32 mouse cellular contexts compared by ENCODE assay signal in genomic region chr1:172352453-172352852, GRCm38 (mm10). TPM values are rescaled to one million over a fixed set of nuclear protein-coding genes. Genes with fewer than 3 reads are reported as not detected.
DNase-seq lines count a peak whose midpoint lies in the region; ATAC-seq and TF ChIP-seq lines count a peak whose summit lies in the region.
"Had no signal": no experiment of that assay in that cellular context is flagged by ENCODE, and none has a peak within 500 bp of the region (broad histone marks: within the 10 kb centered on the region; RNA-seq: fewer than 3 reads in every experiment).

No protein-coding gene starts in this region.

- no peak overlapping the region for H3K4me3 ChIP-seq in forebrain, embryonic 10.5 days
- no peak overlapping the region for H3K4me3 ChIP-seq in forebrain, embryonic 16.5 days (replicated peaks; ENCODE audit: low read length)
- H3K4me3 ChIP-seq in kidney, postnatal 0 days (replicated peaks; ENCODE audit: low read depth, low read length) = no peak overlapping the region
- no peak overlapping the region for H3K4me3 ChIP-seq in macrophage (ENCODE audit: inconsistent target)
- H3K4me3 ChIP-seq: embryonic facial prominence, embryonic 13.5 days; heart, embryonic 13.5 days; intestine, embryonic 15.5 days; lung, embryonic 15.5 days had no signal

- no peak overlapping the region for H3K4me2 ChIP-seq in forebrain, embryonic 16.5 days (ENCODE audit: low read length)
- H3K4me2 ChIP-seq in kidney, postnatal 0 days (ENCODE audit: low read length) = no peak overlapping the region
- H3K4me2 ChIP-seq: embryonic facial prominence, embryonic 13.5 days; heart, embryonic 13.5 days; intestine, embryonic 15.5 days; liver, embryonic 11.5 days; lung, embryonic 15.5 days had no signal

- H3K27me3 ChIP-seq in forebrain, embryonic 10.5 days (ENCODE audit: poor library complexity, severe bottlenecking) = peaks cover 51% of the 10 kb centered on the region
- no peaks in the 10 kb centered on the region for H3K27me3 ChIP-seq in forebrain, embryonic 16.5 days (replicated peaks; ENCODE audit: control insufficient read depth, insufficient read depth, low read length)
- no peaks in the 10 kb centered on the region for H3K27me3 ChIP-seq in kidney, postnatal 0 days (ENCODE audit: insufficient read depth, low read length)

- peak overlapping the region; percentile 96 for H3K27ac ChIP-seq in forebrain, embryonic 10.5 days
- H3K27ac ChIP-seq in forebrain, embryonic 16.5 days (ENCODE audit: low read length) = no peak overlapping the region
- H3K27ac ChIP-seq in kidney, postnatal 0 days = peak overlapping the region; percentile 55; the same call in 1 of the 2 replicates
- 0 out of 2 replicates have a peak overlapping the region, but pooled peaks have one; percentile 14 for H3K27ac ChIP-seq in macrophage
- H3K27ac ChIP-seq: embryonic facial prominence, embryonic 13.5 days; heart, embryonic 13.5 days; hindbrain, postnatal 0 days; intestine, embryonic 15.5 days; lung, embryonic 15.5 days had no signal

- no peak overlapping the region for H3K9ac ChIP-seq in forebrain, embryonic 16.5 days (replicated peaks; ENCODE audit: low read depth, low read length)
- H3K9ac ChIP-seq in kidney, postnatal 0 days (ENCODE audit: low read depth, low read length) = no peak overlapping the region
- H3K9ac ChIP-seq: embryonic facial prominence, embryonic 13.5 days; forebrain, postnatal 0 days; heart, embryonic 13.5 days; intestine, embryonic 15.5 days; lung, embryonic 15.5 days had no signal

- WGBS in forebrain, embryonic 10.5 days = 87% methylated on average over 3 of the region's 3 CpGs
- 87% methylated on average over 3 of the region's 3 CpGs for WGBS in forebrain, embryonic 16.5 days
- 86% methylated on average over 3 of the region's 3 CpGs for WGBS in kidney, postnatal 0 days
- WGBS in macrophage (ENCODE audit: missing documents) = 14% methylated on average over 3 of the region's 3 CpGs

- no peak for TF ChIP-seq CTCF in kidney, postnatal 0 days (IDR thresholded peaks at IDR 0.05; ENCODE audit: low read depth)

- peaks cover 94% of the 10 kb centered on the region for H3K4me1 ChIP-seq in forebrain, embryonic 10.5 days
- peaks cover 24% of the 10 kb centered on the region for H3K4me1 ChIP-seq in forebrain, embryonic 16.5 days (replicated peaks; ENCODE audit: control insufficient read depth, insufficient read depth, low read length)
- H3K4me1 ChIP-seq in kidney, postnatal 0 days (replicated peaks; ENCODE audit: insufficient read depth, low read length) = peaks cover 7% of the 10 kb centered on the region; the same call in 1 of the 2 replicates
- H3K4me1 ChIP-seq: intestine, embryonic 15.5 days had no signal

- H3K9me3 ChIP-seq in forebrain, embryonic 10.5 days = no peaks in the 10 kb centered on the region
- no peaks in the 10 kb centered on the region for H3K9me3 ChIP-seq in forebrain, embryonic 16.5 days (ENCODE audit: control insufficient read depth, low read length)
- no peaks in the 10 kb centered on the region for H3K9me3 ChIP-seq in kidney, postnatal 0 days (replicated peaks; ENCODE audit: low read length)
- H3K9me3 ChIP-seq: embryonic facial prominence, embryonic 13.5 days; G1E; heart, embryonic 13.5 days; intestine, embryonic 15.5 days; lung, embryonic 15.5 days had no signal

- no peaks in the 10 kb centered on the region for H3K36me3 ChIP-seq in forebrain, embryonic 10.5 days (replicated peaks)
- no peaks in the 10 kb centered on the region for H3K36me3 ChIP-seq in forebrain, embryonic 16.5 days (ENCODE audit: control insufficient read depth, insufficient read depth)
- H3K36me3 ChIP-seq in kidney, postnatal 0 days (ENCODE audit: insufficient read depth, low read length) = no peaks in the 10 kb centered on the region
- H3K36me3 ChIP-seq in macrophage (ENCODE audit: inconsistent target) = no peaks in the 10 kb centered on the region
- H3K36me3 ChIP-seq: embryonic facial prominence, embryonic 13.5 days; G1E; heart, embryonic 13.5 days; intestine, embryonic 15.5 days; lung, embryonic 15.5 days had no signal

- no peaks in the 10 kb centered on the region for H3K79me2 ChIP-seq in macrophage (ENCODE audit: inconsistent target)

- ATAC-seq in forebrain, embryonic 16.5 days = no peak
- no peak for ATAC-seq in kidney, postnatal 0 days (replicated peaks; ENCODE audit: low FRiP score, low read depth)
- ATAC-seq: forebrain, postnatal 0 days; hindbrain, postnatal 0 days; intestine, embryonic 15.5 days; midbrain, embryonic 16.5 days had no signal

- DNase-seq in forebrain, embryonic 10.5 days (ENCODE audit: extremely low spot score, low spot score) = no peak
- no peak for DNase-seq in kidney, postnatal 0 days (ENCODE audit: low spot score)
- no peak for DNase-seq in kidney, adult 8-10 months
- peak; percentile 34 for DNase-seq in 416B (ENCODE audit: low read depth)
- DNase-seq in thymus, postnatal 36 days = no peak
- DNase-seq in c-Kit-positive CD71-positive TER-119-positive erythroid progenitor cells, embryonic 14.5 days (ENCODE audit: low spot score) = no peak
- DNase-seq: adrenal gland, adult 8-10 months; cerebellum, adult 11-12 months; cerebellum, adult 9-11 months; forebrain, postnatal 0 days; heart, postnatal 10 days; kidney, postnatal 25 days; lung, postnatal 36 days; right cerebral cortex, postnatal 25 days; spleen, adult 18-20 months; thymus, postnatal 25 days had no signal

RNA-seq across cellular contexts. Expression of gene Kcnj10, which starts 11.4 kb away (rescaled TPM):
- polyA plus RNA-seq in forebrain, embryonic 10.5 days (2016; fragmentation: Nextera tagmentation; extraction: Ambion mirVana) = 0.46 and 0.47 TPM in 2 replicates
- polyA plus RNA-seq in forebrain, embryonic 16.5 days (2015; fragmentation: Nextera tagmentation; extraction: Ambion mirVana) = 2.1 and 2.2 TPM in 2 replicates
- polyA plus RNA-seq in kidney, postnatal 0 days (2015; fragmentation: Nextera tagmentation; extraction: Ambion mirVana) = 3.3 and 4.2 TPM in 2 replicates
- under 1 TPM in 3 of 26 experiments, not detected in 23; 0.10 to 0.13 (median 0.12) TPM for total RNA-seq in macrophage (2018; cell fraction: chromatin; rRNA removed)
- total RNA-seq in macrophage (2018; cell fraction: cytosol; rRNA removed) = under 1 TPM; 0.08 to 0.67 (median 0.20) TPM
- under 1 TPM in 22 of 26 experiments, not detected in 4; 0.11 to 0.51 (median 0.24) TPM for total RNA-seq in macrophage (2018; cell fraction: nucleus; rRNA removed)
- polyA plus RNA-seq in macrophage (2018) = 0.28 to 1.9 TPM (median 0.66 TPM) in 3 replicates
- total RNA-seq: neutrophil, adult 5-6 weeks had no signal
- polyA plus RNA-seq: G1E; heart, embryonic 13.5 days had no signal

RNA-seq across cellular contexts. Expression of gene Kcnj9, which starts 23.3 kb away (rescaled TPM):
- polyA plus RNA-seq in forebrain, embryonic 10.5 days (2016; fragmentation: Nextera tagmentation; extraction: Ambion mirVana) = 0.17 and 0.43 TPM in 2 replicates
- 2.6 and 4.2 TPM in 2 replicates for polyA plus RNA-seq in forebrain, embryonic 16.5 days (2015; fragmentation: Nextera tagmentation; extraction: Ambion mirVana)
- polyA plus RNA-seq in kidney, postnatal 0 days (2015; fragmentation: Nextera tagmentation; extraction: Ambion mirVana) = 0.03 and 0.06 TPM in 2 replicates
- total RNA-seq in macrophage (2018; cell fraction: chromatin; rRNA removed) = under 1 TPM in 5 of 26 experiments, not detected in 21; 0.17 to 0.40 (median 0.33) TPM
- total RNA-seq in macrophage (2018; cell fraction: cytosol; rRNA removed) = under 1 TPM in 1 of 26 experiments, not detected in 25; 0.03 TPM
- under 1 TPM in 6 of 26 experiments, not detected in 20; 0.24 to 0.59 (median 0.31) TPM for total RNA-seq in macrophage (2018; cell fraction: nucleus; rRNA removed)
- polyA plus RNA-seq in macrophage (2018) = 0.06 to 0.33 TPM in 2 of 3 replicates, not detected in the other
- total RNA-seq: G1E; gastrocnemius, adult 8-10 months; gastrocnemius, postnatal 4 days; heart, adult 8-10 months; heart, postnatal 10 days; neutrophil, adult 5-6 weeks had no signal
- polyA plus RNA-seq: embryonic facial prominence, embryonic 13.5 days; G1E; heart, embryonic 13.5 days; intestine, embryonic 15.5 days; limb, embryonic 11.5 days; stomach, embryonic 16.5 days had no signal

RNA-seq across cellular contexts. Expression of gene Pigm, which starts 23.9 kb away (rescaled TPM):
- polyA plus RNA-seq in forebrain, embryonic 10.5 days (2016; fragmentation: Nextera tagmentation; extraction: Ambion mirVana) = 10.6 and 10.8 TPM in 2 replicates
- 4.5 and 4.7 TPM in 2 replicates for polyA plus RNA-seq in forebrain, embryonic 16.5 days (2015; fragmentation: Nextera tagmentation; extraction: Ambion mirVana)
- polyA plus RNA-seq in kidney, postnatal 0 days (2015; fragmentation: Nextera tagmentation; extraction: Ambion mirVana) = 5.8 and 6.1 TPM in 2 replicates
- 10 to 100 TPM in 24 of 26 experiments, 1 to 10 TPM in 2; 8.4 to 37.2 (median 20.2) TPM for total RNA-seq in macrophage (2018; cell fraction: chromatin; rRNA removed)
- total RNA-seq in macrophage (2018; cell fraction: cytosol; rRNA removed) = 10 to 100 TPM in 3 of 26 experiments, 1 to 10 TPM in 23; 6.0 to 11.9 (median 8.2) TPM
- total RNA-seq in macrophage (2018; cell fraction: nucleus; rRNA removed) = 10 to 100 TPM; 16.2 to 47.3 (median 25.2) TPM
- 5.6 to 9.2 TPM (median 7.8 TPM) in 3 replicates for polyA plus RNA-seq in macrophage (2018)

RNA-seq across cellular contexts. Expression of gene Atp1a2, which starts 54.6 kb away (rescaled TPM):
- polyA plus RNA-seq in forebrain, embryonic 10.5 days (2016; fragmentation: Nextera tagmentation; extraction: Ambion mirVana) = 0.86 and 2.0 TPM in 2 replicates
- polyA plus RNA-seq in forebrain, embryonic 16.5 days (2015; fragmentation: Nextera tagmentation; extraction: Ambion mirVana) = 42.4 and 47.1 TPM in 2 replicates
- 1.6 and 2.0 TPM in 2 replicates for polyA plus RNA-seq in kidney, postnatal 0 days (2015; fragmentation: Nextera tagmentation; extraction: Ambion mirVana)
- under 1 TPM in 1 of 26 experiments, not detected in 25; 0.19 TPM for total RNA-seq in macrophage (2018; cell fraction: chromatin; rRNA removed)
- under 1 TPM in 1 of 26 experiments, not detected in 25; 0.04 TPM for total RNA-seq in macrophage (2018; cell fraction: cytosol; rRNA removed)
- not detected for total RNA-seq in macrophage (2018; cell fraction: nucleus; rRNA removed)
- not detected in 3 replicates for polyA plus RNA-seq in macrophage (2018)
- total RNA-seq: neutrophil, adult 5-6 weeks had no signal
- polyA plus RNA-seq: G1E had no signal
